Mouse (Mus musculus) heart, embryonic 16.5 days (tissue): ENCODE data around the gene Gss. TPM values are rescaled to one million over a fixed set of nuclear protein-coding genes. Genes with fewer than 3 reads are reported as not detected.
"Not testable (repeated sequence)": the region's sequence is repeated elsewhere in the genome, so short reads cannot be mapped to it uniquely, and the experiment has no call there.

ENCODE experiments used
- ATAC-seq: fragments of 200-750 bp; cut with Nextera tagmentation; replicated peaks from 2 replicates; pipeline ENCODE4 v1.8.0; 2017; ENCODE audit warnings: moderate number of reproducible peaks; ENCODE audit not compliant: insufficient read depth, low FRiP score; ENCODE audit errors: extremely low read depth
- H3K27ac ChIP-seq: fragments of 300-500 bp; sonication (generic); 2 replicates; pipeline ENCODE4 v1.5.1; 2014; ENCODE audit warnings: mild to moderate bottlenecking, low read length, control low read depth, moderate library complexity
- H3K27me3 ChIP-seq: fragments of 300-500 bp; sonication (generic); 2 replicates; pipeline ENCODE4 v1.6.1; 2014; ENCODE audit warnings: low read length, mixed read lengths; ENCODE audit not compliant: control insufficient read depth, insufficient read depth
- H3K36me3 ChIP-seq: fragments of 300-500 bp; sonication (generic); 2 replicates; pipeline ENCODE4 v1.6.1; 2014; ENCODE audit not compliant: control insufficient read depth, insufficient read depth
- H3K4me1 ChIP-seq: fragments of 300-500 bp; sonication (generic); 2 replicates; pipeline ENCODE4 v1.6.1; 2014; ENCODE audit warnings: low read length, mixed read lengths; ENCODE audit not compliant: control insufficient read depth, insufficient read depth
- H3K4me2 ChIP-seq: fragments of 300-500 bp; sonication (generic); 2 replicates; pipeline ENCODE4 v1.6.1; 2014; ENCODE audit warnings: low read depth, mild to moderate bottlenecking, control low read depth, low read length
- H3K4me3 ChIP-seq: fragments of 300-500 bp; sonication (generic); 2 replicates; pipeline ENCODE4 v1.5.1; 2014; ENCODE audit warnings: mild to moderate bottlenecking, control low read depth, low read length
- H3K9ac ChIP-seq: fragments of 300-500 bp; sonication (generic); 2 replicates; pipeline ENCODE4 v1.6.1; 2014; ENCODE audit warnings: low read length, control low read depth
- H3K9me3 ChIP-seq: fragments of 300-500 bp; sonication (generic); replicated peaks from 2 replicates; pipeline ENCODE4 v1.6.1; 2016; ENCODE audit warnings: low read length; ENCODE audit not compliant: control insufficient read depth
- WGBS: fragments of 180-500 bp; shearing (Covaris S2); extraction: QIAGEN DNeasy Blood & Tissue Kit; methylation state at CpG from one replicate; pipeline ENCODE4 v1.1.7; 2014; 5-methylcytosine and 5-hydroxymethylcytosine counted together
- polyA plus RNA-seq: library from polyadenylated mRNA; unstranded; fragments of >200 nt; fragmentation: Nextera tagmentation; extraction: Ambion mirVana; gene quantifications from 2 replicates; pipeline ENCODE4 v1.2.1, GENCODE M21; 2015

Gss gene
- polyA plus RNA-seq, 1 experiment from 2014 or later, result 25.3 TPM

GRCm38 (mm10) chr2:155606360-155606759, 13.8 kb upstream of the Gss start:
- no peaks in the 10 kb centered on the region for H3K36me3 ChIP-seq
- H3K9ac ChIP-seq, result peak overlapping the region; percentile 60
- 57% methylated on average over 4 of the region's 4 CpGs for WGBS
- H3K4me2 ChIP-seq, result peak overlapping the region; percentile 39
- H3K4me1 ChIP-seq, result peaks cover 31% of the 10 kb centered on the region
- H3K4me3 ChIP-seq, result no peak overlapping the region
- H3K27me3 ChIP-seq, result no peaks in the 10 kb centered on the region
- peak; percentile 72 for ATAC-seq
- no peaks in the 10 kb centered on the region for H3K9me3 ChIP-seq
- H3K27ac ChIP-seq, result peak overlapping the region; percentile 92

DNA sequence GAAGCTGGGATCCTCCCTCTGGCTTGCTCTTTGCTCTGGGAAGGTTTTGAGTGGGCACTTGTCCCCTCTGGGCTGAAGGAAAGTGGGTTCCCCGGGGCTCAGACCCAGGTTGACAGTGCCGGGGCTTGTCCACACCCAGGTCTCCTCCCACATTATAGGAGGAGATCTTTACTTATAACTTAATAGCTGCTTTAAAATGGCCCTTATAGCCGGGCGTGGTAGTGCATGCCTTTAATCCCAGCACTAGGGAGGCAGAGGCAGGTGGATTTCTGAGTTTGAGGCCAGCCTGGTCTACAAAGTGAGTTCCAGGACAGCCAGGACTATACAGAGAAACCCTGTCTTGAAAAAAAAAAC, 12.6 kb upstream of the Gss start:
- ATAC-seq, result not testable (repeated sequence)
- H3K27ac ChIP-seq, result peak overlapping the region; percentile 92

GRCm38 (mm10) chr2:155604560-155605235, 12.1 kb upstream of the Gss start:
- Histone ChIP-seq H3K27me3 (no peaks in the 10 kb centered on the region), H3K9me3 (no peaks in the 10 kb centered on the region), H3K4me1 (peaks cover 26% of the 10 kb centered on the region), H3K9ac (peak overlapping the region; percentile 43), H3K4me2 (peak overlapping the region; percentile 35), H3K4me3 (no peak overlapping the region), H3K36me3 (no peaks in the 10 kb centered on the region), H3K27ac (peak overlapping the region; percentile 92)
- WGBS, result 27% methylated on average over 10 of the region's 10 CpGs
- peak; percentile 65 for ATAC-seq

More for the DNA sequence above, 12.6 kb upstream of the Gss start:
- H3K27me3 ChIP-seq, H3K9me3 ChIP-seq, H3K36me3 ChIP-seq, H3K4me3 ChIP-seq: not testable (repeated sequence)
- Histone ChIP-seq H3K4me2 (peak overlapping the region; percentile 35), H3K9ac (peak overlapping the region; percentile 43; the same call in 1 of the 2 replicates), H3K4me1 (peaks cover 26% of the 10 kb centered on the region)
- WGBS, result 46% methylated on average over 4 of the region's 4 CpGs

- peaks cover 26% of the 10 kb centered on the region for H3K4me1 ChIP-seq
- 57% methylated on average over 3 of the region's 3 CpGs for WGBS
- H3K36me3 ChIP-seq, result no peaks in the 10 kb centered on the region
- no peak overlapping the region for H3K4me2 ChIP-seq
- ATAC-seq, result 0 out of 2 replicates have a peak, but pooled peaks have one; percentile 21
- H3K4me3 ChIP-seq, result no peak overlapping the region
- H3K9me3 ChIP-seq, result no peaks in the 10 kb centered on the region
- no peaks in the 10 kb centered on the region for H3K27me3 ChIP-seq
- H3K9ac ChIP-seq, result no peak overlapping the region
- H3K27ac ChIP-seq, result no peak overlapping the region
These were observed 11.1 kb upstream of the Gss start for GRCm38 (mm10) chr2:155603707-155604106.

- H3K4me1 ChIP-seq, result peaks cover 11% of the 10 kb centered on the region
- no peak overlapping the region for H3K4me3 ChIP-seq
- no peak overlapping the region for H3K27ac ChIP-seq
- no peaks in the 10 kb centered on the region for H3K9me3 ChIP-seq
- H3K9ac ChIP-seq, result no peak overlapping the region
- H3K4me2 ChIP-seq, result no peak overlapping the region
- no peaks in the 10 kb centered on the region for H3K27me3 ChIP-seq
- WGBS, result 72% methylated on average over 6 of the region's 6 CpGs
- no peaks in the 10 kb centered on the region for H3K36me3 ChIP-seq
- no peak for ATAC-seq
These were observed 2.9 kb upstream of the Gss start for GRCm38 (mm10) chr2:155595516-155595915.

GRCm38 (mm10) chr2:155592854-155593283, 259 bp upstream of the Gss start:
- Histone ChIP-seq H3K4me3 (peak overlapping the region; percentile 73), H3K36me3 (no peaks in the 10 kb centered on the region), H3K27me3 (no peaks in the 10 kb centered on the region), H3K9ac (peak overlapping the region; percentile 77), H3K4me1 (peaks cover 11% of the 10 kb centered on the region), H3K9me3 (no peaks in the 10 kb centered on the region), H3K27ac (peak overlapping the region; percentile 62), H3K4me2 (peak overlapping the region; percentile 90)
- WGBS, result under 1% methylated on average over 9 of the region's 9 CpGs
- ATAC-seq, result no peak

DNA sequence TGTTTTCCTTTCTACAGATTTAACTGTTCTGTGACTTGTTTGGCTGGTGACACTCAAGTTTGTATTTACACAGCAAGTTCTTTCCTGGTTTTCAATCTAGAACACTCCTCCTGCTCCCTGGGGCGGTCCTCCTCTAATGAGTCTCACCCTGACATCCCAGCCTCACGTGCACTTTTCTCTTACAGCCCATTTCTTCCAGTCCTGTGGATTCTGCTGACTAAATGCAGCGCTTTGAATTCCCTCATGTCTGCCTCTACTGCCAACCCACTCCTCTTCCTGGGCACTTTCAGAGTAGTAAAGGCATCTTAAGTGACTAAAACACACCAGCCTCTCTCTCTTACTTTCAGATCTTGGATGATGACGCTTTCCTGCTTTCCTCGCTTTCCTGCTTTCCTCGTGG, 934 bp downstream of the Gss start:
- Histone ChIP-seq H3K4me2 (peak overlapping the region; percentile 90), H3K9ac (peak overlapping the region; percentile 74), H3K4me3 (peak overlapping the region; percentile 73), H3K9me3 (no peaks in the 10 kb centered on the region), H3K4me1 (peaks cover 11% of the 10 kb centered on the region), H3K27me3 (no peaks in the 10 kb centered on the region), H3K36me3 (no peaks in the 10 kb centered on the region), H3K27ac (peak overlapping the region; percentile 88)
- no peak for ATAC-seq
- 8% methylated on average over 6 of the region's 6 CpGs for WGBS

DNA sequence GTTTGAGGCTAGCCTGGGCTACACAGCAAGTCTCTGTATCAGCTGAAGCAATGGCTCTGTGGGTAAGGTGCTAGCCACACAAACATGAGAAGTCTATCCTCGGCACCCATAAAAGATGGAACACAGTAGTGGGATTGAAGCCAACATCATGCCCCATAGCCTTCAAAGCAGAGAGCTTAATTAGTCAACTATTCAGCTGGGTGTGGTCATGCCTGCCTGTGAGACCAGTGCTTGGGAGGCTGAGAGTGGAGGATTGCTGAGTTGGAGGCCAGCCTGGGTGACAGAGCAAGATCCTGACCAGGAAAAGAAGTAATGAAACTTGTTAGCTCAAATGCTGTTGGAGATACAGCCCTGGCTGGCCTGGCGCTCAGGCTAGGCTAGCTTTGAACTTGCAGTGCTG, 1.7 kb downstream of the Gss start:
- Histone ChIP-seq H3K9me3 (no peaks in the 10 kb centered on the region), H3K36me3 (no peaks in the 10 kb centered on the region), H3K4me3 (no peak overlapping the region), H3K4me1 (peaks cover 11% of the 10 kb centered on the region), H3K4me2 (no peak overlapping the region), H3K27me3 (no peaks in the 10 kb centered on the region), H3K9ac (peak overlapping the region; percentile 74), H3K27ac (no peak overlapping the region)
- no peak for ATAC-seq
- WGBS, result 87% methylated on average over 2 of the region's 2 CpGs

- no peak for ATAC-seq
- no peak overlapping the region for H3K9ac ChIP-seq
- no peaks in the 10 kb centered on the region for H3K36me3 ChIP-seq
- H3K4me1 ChIP-seq, result peaks cover 11% of the 10 kb centered on the region
- H3K27ac ChIP-seq, result no peak overlapping the region
- no peak overlapping the region for H3K4me3 ChIP-seq
- H3K27me3 ChIP-seq, result no peaks in the 10 kb centered on the region
- H3K9me3 ChIP-seq, result no peaks in the 10 kb centered on the region
- H3K4me2 ChIP-seq, result no peak overlapping the region
- 70% methylated on average over 6 of the region's 6 CpGs for WGBS
These were observed 3.1 kb downstream of the Gss start for GRCm38 (mm10) chr2:155589521-155589920.
